Mouse (Mus musculus): ENCODE data around the gene Oaz2. TPM values are rescaled to one million over a fixed set of nuclear protein-coding genes. Genes with fewer than 3 reads are reported as not detected.

Oaz2 gene
- polyA plus RNA-seq, 1 experiment, result 242 TPM

- DNase-seq, result no peak
- Histone ChIP-seq H3K4me1 (ENCODE audit: control insufficient read depth, insufficient read depth, low read length) (peaks cover 3% of the 10 kb centered on the region), H3K4me3 (replicated peaks; ENCODE audit: extremely low read depth, low read depth, low read length) (no peak overlapping the region)
- TF ChIP-seq POLR2A (IDR thresholded peaks at IDR 0.05; ENCODE audit: borderline replicate concordance, extremely low read depth, low read depth, low read length) (no peak), CTCF (IDR thresholded peaks at IDR 0.05; ENCODE audit: insufficient read depth, low read length) (no peak)
- WGBS, result 69% methylated on average over 4 of the region's 4 CpGs
Measured at GRCm38 (mm10) chr9:65727491-65727890, 59.7 kb downstream of the Oaz2 start.

DNA sequence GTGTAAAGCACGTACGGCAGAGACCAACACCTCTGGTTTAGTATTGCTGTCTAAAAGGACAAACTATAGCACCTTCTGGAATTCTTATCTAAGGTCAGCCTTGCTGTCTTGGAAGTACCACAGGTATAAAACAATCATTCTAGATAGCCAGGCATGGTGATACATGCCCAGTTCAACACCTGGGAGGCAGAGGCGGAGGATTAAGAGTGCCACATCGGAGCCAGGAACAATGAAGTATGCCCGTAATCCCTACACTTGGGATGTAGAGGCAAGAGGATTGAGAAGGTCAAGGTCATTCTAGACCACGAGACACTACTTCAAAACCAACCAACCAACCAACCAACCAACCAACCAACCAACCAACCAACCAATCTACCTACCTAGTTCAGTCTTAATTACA is 60.8 kb downstream of the Oaz2 start:
- H3K4me1 ChIP-seq (ENCODE audit: control insufficient read depth, insufficient read depth, low read length), result peaks cover 3% of the 10 kb centered on the region
- no peak for DNase-seq
- no peak overlapping the region for H3K4me3 ChIP-seq (replicated peaks; ENCODE audit: extremely low read depth, low read depth, low read length)
- WGBS, result 97% methylated on average over 6 of the region's 6 CpGs
- TF ChIP-seq POLR2A (IDR thresholded peaks at IDR 0.05; ENCODE audit: borderline replicate concordance, extremely low read depth, low read depth, low read length), result no peak
- no peak for TF ChIP-seq CTCF (IDR thresholded peaks at IDR 0.05; ENCODE audit: insufficient read depth, low read length)

DNA sequence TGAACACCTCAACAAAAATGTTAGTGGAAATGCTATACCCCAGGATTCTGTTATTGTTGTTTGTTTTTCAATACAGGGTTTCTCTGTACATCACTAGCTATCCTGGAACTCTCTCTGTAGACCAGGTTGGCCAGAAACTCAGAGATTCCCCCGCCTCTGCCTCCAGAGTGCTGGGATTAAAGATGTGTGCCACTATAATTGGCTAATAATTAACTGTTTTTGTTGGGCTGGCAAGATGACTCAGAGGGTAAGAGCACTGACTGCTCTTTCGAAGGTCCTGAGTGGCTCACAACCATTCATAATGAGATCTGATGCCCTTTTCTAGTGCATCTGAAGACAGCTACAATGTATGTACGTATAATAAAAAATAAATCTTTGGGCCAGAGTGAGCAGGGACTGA is 67.1 kb downstream of the Oaz2 start:
- Histone ChIP-seq H3K4me1 (ENCODE audit: control insufficient read depth, insufficient read depth, low read length) (no peaks in the 10 kb centered on the region), H3K4me3 (replicated peaks; ENCODE audit: extremely low read depth, low read depth, low read length) (no peak overlapping the region)
- no peak for TF ChIP-seq CTCF (IDR thresholded peaks at IDR 0.05; ENCODE audit: insufficient read depth, low read length)
- no peak for TF ChIP-seq POLR2A (IDR thresholded peaks at IDR 0.05; ENCODE audit: borderline replicate concordance, extremely low read depth, low read depth, low read length)
- WGBS, result 85% methylated on average over 3 of the region's 3 CpGs
- DNase-seq, result no peak

Other genes starting within 250 kb of the Oaz2 start
- gene Slc51b, start 245.0 kb upstream of the Oaz2 start, polyA plus RNA-seq (2012; rRNA removed), result not detected in 2 replicates
- gene Mtfmt, start 232.2 kb upstream of the Oaz2 start, polyA plus RNA-seq (2012; rRNA removed), result 5.0 and 7.5 TPM in 2 replicates
- gene Spg21, start 207.1 kb upstream of the Oaz2 start, polyA plus RNA-seq (2012; rRNA removed), result 21.9 and 27.8 TPM in 2 replicates
- 0.17 and 0.59 TPM in 2 replicates for gene Ankdd1a, start 147.8 kb upstream of the Oaz2 start, polyA plus RNA-seq (2012; rRNA removed)
- 31.6 and 36.7 TPM in 2 replicates for gene Plekho2, start 88.0 kb upstream of the Oaz2 start, polyA plus RNA-seq (2012; rRNA removed)
- gene Pif1, start 80.8 kb upstream of the Oaz2 start, polyA plus RNA-seq (2012; rRNA removed), result 0.36 and 1.0 TPM in 2 replicates
- gene Rbpms2, start 38.4 kb upstream of the Oaz2 start, polyA plus RNA-seq (2012; rRNA removed), result 16.0 and 18.4 TPM in 2 replicates
- 8.3 and 11.7 TPM in 2 replicates for gene Zfp609, start 159.6 kb downstream of the Oaz2 start, polyA plus RNA-seq (2012; rRNA removed)
- gene Pclaf, start 222.2 kb downstream of the Oaz2 start, polyA plus RNA-seq (2012; rRNA removed), result 0.28 and 1.2 TPM in 2 replicates
- gene Trip4, start 240.8 kb downstream of the Oaz2 start, polyA plus RNA-seq (2012; rRNA removed), result 6.7 and 8.4 TPM in 2 replicates
- 4.4 and 5.8 TPM in 2 replicates for gene Csnk1g1, start 240.9 kb downstream of the Oaz2 start, polyA plus RNA-seq (2012; rRNA removed)